Mouse (Mus musculus): ENCODE measurements at regions not wholly inside any gene's neighbourhood (a gene's known extent, or its start where the extent isn't known, plus 50 kb on each side); places are given as distances from the start of the nearest gene placed in this dataset.

DNA sequence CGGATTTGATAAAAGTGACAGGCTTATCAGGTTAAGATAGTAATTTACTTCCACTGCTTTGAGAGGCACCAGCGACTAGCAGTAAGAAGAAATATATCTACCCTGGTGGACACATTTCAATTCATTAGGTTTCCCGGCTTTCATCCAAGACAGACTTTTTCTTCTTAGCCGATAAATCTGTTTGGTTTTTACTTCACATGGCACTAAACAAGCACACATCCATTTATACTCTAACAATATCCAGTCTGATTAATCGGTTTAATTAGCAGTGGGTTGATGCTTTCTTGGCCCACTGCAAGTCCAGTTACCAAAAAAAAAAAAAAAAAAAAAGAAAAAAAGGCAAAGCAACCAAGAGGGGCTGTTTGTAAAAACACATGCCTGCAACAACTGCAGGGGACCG lies 79.6 kb downstream of the Cdca7 start:
- no peak for DNase-seq (ENCODE audit: low spot score)
- H3K4me1 ChIP-seq (ENCODE audit: insufficient read depth, low read length), result no peaks in the 10 kb centered on the region
- ATAC-seq, result no peak
- no peaks in the 10 kb centered on the region for H3K36me3 ChIP-seq (ENCODE audit: insufficient read depth, low read length)
- WGBS, result 45% methylated on average over 6 of the region's 6 CpGs
- no peak overlapping the region for H3K4me3 ChIP-seq (ENCODE audit: low read length)
- TF ChIP-seq CTCF (IDR thresholded peaks at IDR 0.05; ENCODE audit: low read depth), result no peak
- no peak overlapping the region for H3K9ac ChIP-seq (replicated peaks; ENCODE audit: low read length)
- no peaks in the 10 kb centered on the region for H3K27me3 ChIP-seq (ENCODE audit: insufficient read depth, low read length)
- no peak overlapping the region for H3K27ac ChIP-seq
- peaks cover 3% of the 10 kb centered on the region; the same call in 1 of the 2 replicates for H3K9me3 ChIP-seq (ENCODE audit: low read length)
- no peak overlapping the region for H3K4me2 ChIP-seq (ENCODE audit: low read depth, low read length)

GRCm38 (mm10) chr2:72556064-72556821 lies 80.3 kb downstream of the Cdca7 start:
- Histone ChIP-seq H3K4me3 (ENCODE audit: low read length) (no peak overlapping the region), H3K27me3 (ENCODE audit: insufficient read depth, low read length) (no peaks in the 10 kb centered on the region), H3K4me1 (ENCODE audit: insufficient read depth, low read length) (no peaks in the 10 kb centered on the region), H3K27ac (no peak overlapping the region), H3K9ac (replicated peaks; ENCODE audit: low read length) (no peak overlapping the region), H3K4me2 (ENCODE audit: low read depth, low read length) (no peak overlapping the region), H3K9me3 (ENCODE audit: low read length) (peaks cover 3% of the 10 kb centered on the region; the same call in 1 of the 2 replicates), H3K36me3 (ENCODE audit: insufficient read depth, low read length) (no peaks in the 10 kb centered on the region)
- TF ChIP-seq CTCF (IDR thresholded peaks at IDR 0.05; ENCODE audit: low read depth), result no peak
- ATAC-seq, result no peak
- DNase-seq (ENCODE audit: low spot score), result no peak
- WGBS, result 42% methylated on average over 8 of the region's 8 CpGs

GRCm38 (mm10) chr2:72557161-72557560 lies 81.2 kb downstream of the Cdca7 start:
- H3K4me3 ChIP-seq (ENCODE audit: low read length), result no peak overlapping the region
- no peak overlapping the region for H3K9ac ChIP-seq (replicated peaks; ENCODE audit: low read length)
- no peak for TF ChIP-seq CTCF (IDR thresholded peaks at IDR 0.05; ENCODE audit: low read depth)
- no peak overlapping the region for H3K4me2 ChIP-seq (ENCODE audit: low read depth, low read length)
- WGBS, result 31% methylated on average over 3 of the region's 3 CpGs
- no peak overlapping the region for H3K27ac ChIP-seq
- DNase-seq (ENCODE audit: low spot score) (no peak), ATAC-seq (no peak)
- H3K9me3 ChIP-seq (ENCODE audit: low read length), result peaks cover 3% of the 10 kb centered on the region; the same call in 1 of the 2 replicates
- H3K27me3 ChIP-seq (ENCODE audit: insufficient read depth, low read length), result no peaks in the 10 kb centered on the region
- no peaks in the 10 kb centered on the region for H3K4me1 ChIP-seq (ENCODE audit: insufficient read depth, low read length)
- no peaks in the 10 kb centered on the region for H3K36me3 ChIP-seq (ENCODE audit: insufficient read depth, low read length)

DNA sequence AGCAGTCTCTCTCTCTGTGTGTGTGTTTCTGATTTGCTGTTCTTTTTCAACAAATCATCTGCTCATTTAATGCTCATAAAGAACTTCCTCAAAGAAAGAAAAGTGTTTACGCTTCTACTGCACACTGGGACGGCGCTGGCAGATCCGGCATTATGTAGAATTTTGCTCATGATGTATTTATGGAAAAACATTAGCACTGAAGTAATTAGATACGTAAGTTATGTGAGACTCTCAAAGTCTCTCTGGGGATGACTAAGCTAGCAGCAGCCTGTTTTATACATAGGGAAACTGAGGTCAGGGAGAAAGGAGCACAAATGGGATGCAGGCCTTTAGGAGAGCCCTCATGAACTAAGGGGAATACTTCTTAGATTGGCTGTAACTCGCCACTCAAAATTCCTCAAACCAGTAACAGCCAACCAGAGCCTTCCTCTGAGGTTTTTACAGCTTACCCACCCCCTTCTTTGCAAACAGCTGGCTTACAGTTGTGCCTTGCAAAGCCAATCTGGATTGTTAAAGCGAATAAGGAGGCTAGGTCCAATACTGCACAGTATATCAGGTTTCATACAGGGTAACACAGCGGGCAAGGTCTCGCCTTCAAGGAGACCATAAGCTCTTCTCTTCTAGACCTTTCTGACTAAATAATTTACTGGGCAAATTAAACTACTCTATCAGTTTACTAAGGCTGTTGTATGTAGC lies 81.8 kb downstream of the Cdca7 start:
- Histone ChIP-seq H3K27me3 (ENCODE audit: insufficient read depth, low read length) (no peaks in the 10 kb centered on the region), H3K9me3 (ENCODE audit: low read length) (no peaks in the 10 kb centered on the region; the same call in 1 of the 2 replicates), H3K27ac (no peak overlapping the region), H3K4me1 (ENCODE audit: insufficient read depth, low read length) (no peaks in the 10 kb centered on the region), H3K36me3 (ENCODE audit: insufficient read depth, low read length) (no peaks in the 10 kb centered on the region), H3K4me3 (ENCODE audit: low read length) (no peak overlapping the region), H3K9ac (replicated peaks; ENCODE audit: low read length) (no peak overlapping the region), H3K4me2 (ENCODE audit: low read depth, low read length) (no peak overlapping the region)
- ATAC-seq, result no peak
- no peak for TF ChIP-seq CTCF (IDR thresholded peaks at IDR 0.05; ENCODE audit: low read depth)
- WGBS, result 84% methylated on average over 9 of the region's 9 CpGs
- no peak for DNase-seq (ENCODE audit: low spot score)

DNA sequence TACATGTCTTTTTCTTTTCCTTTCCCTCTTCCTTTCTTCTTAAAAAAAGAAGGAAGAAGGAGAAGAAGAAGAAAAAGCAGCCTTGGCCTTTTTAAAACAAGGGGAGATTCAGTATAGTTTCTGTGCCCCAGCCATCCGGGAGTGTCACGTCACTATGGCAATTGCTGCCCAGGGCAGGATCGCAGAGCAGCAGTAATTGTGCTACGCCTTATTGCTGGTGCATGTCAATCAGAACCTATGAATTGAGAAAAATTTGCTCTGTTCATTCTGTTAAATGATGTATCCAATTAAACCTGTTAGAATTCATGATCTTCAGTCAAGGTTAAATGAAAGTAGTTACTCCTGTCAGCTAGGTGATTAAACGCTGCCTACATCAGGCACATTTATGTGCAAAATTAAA lies 85.4 kb downstream of the Cdca7 start:
- Histone ChIP-seq H3K4me1 (ENCODE audit: insufficient read depth, low read length) (no peaks in the 10 kb centered on the region), H3K9me3 (ENCODE audit: low read length) (no peaks in the 10 kb centered on the region), H3K4me2 (ENCODE audit: low read depth, low read length) (no peak overlapping the region), H3K36me3 (ENCODE audit: insufficient read depth, low read length) (no peaks in the 10 kb centered on the region), H3K9ac (replicated peaks; ENCODE audit: low read length) (no peak overlapping the region), H3K27ac (no peak overlapping the region), H3K4me3 (ENCODE audit: low read length) (no peak overlapping the region), H3K27me3 (ENCODE audit: insufficient read depth, low read length) (no peaks in the 10 kb centered on the region)
- DNase-seq (ENCODE audit: low spot score), result no peak
- WGBS, result 31% methylated on average over 5 of the region's 5 CpGs
- no peak for TF ChIP-seq CTCF (IDR thresholded peaks at IDR 0.05; ENCODE audit: low read depth)
- ATAC-seq, result no peak

GRCm38 (mm10) chr2:72578322-72578721 lies 102.4 kb downstream of the Cdca7 start:
- 59% methylated on average over 1 of the region's 1 CpGs for WGBS
- H3K36me3 ChIP-seq (ENCODE audit: insufficient read depth, low read length), result no peaks in the 10 kb centered on the region
- ATAC-seq (no peak), DNase-seq (ENCODE audit: low spot score) (no peak)
- H3K27me3 ChIP-seq (ENCODE audit: insufficient read depth, low read length), result no peaks in the 10 kb centered on the region
- no peak overlapping the region for H3K9ac ChIP-seq (replicated peaks; ENCODE audit: low read length)
- H3K4me1 ChIP-seq (ENCODE audit: insufficient read depth, low read length), result no peaks in the 10 kb centered on the region
- H3K4me3 ChIP-seq (ENCODE audit: low read length), result no peak overlapping the region
- H3K4me2 ChIP-seq (ENCODE audit: low read depth, low read length), result no peak overlapping the region
- H3K9me3 ChIP-seq (ENCODE audit: low read length), result no peaks in the 10 kb centered on the region
- no peak overlapping the region for H3K27ac ChIP-seq
- TF ChIP-seq CTCF (IDR thresholded peaks at IDR 0.05; ENCODE audit: low read depth), result no peak

- Histone ChIP-seq H3K4me3 (ENCODE audit: low read length) (no peak overlapping the region), H3K9me3 (ENCODE audit: low read length) (no peaks in the 10 kb centered on the region; the same call in 1 of the 2 replicates), H3K27ac (no peak overlapping the region), H3K9ac (replicated peaks; ENCODE audit: low read length) (no peak overlapping the region), H3K4me1 (ENCODE audit: insufficient read depth, low read length) (no peaks in the 10 kb centered on the region), H3K36me3 (ENCODE audit: insufficient read depth, low read length) (no peaks in the 10 kb centered on the region), H3K4me2 (ENCODE audit: low read depth, low read length) (no peak overlapping the region), H3K27me3 (ENCODE audit: insufficient read depth, low read length) (no peaks in the 10 kb centered on the region)
- DNase-seq (ENCODE audit: low spot score) (no peak), ATAC-seq (no peak)
- no peak for TF ChIP-seq CTCF (IDR thresholded peaks at IDR 0.05; ENCODE audit: low read depth)
- 76% methylated on average over 6 of the region's 6 CpGs for WGBS
Measured at GRCm38 (mm10) chr2:72581136-72581535, 105.2 kb downstream of the Cdca7 start.
